Mouse (Mus musculus): ENCODE results near the gene Fetub. TPM values are rescaled to one million over a fixed set of nuclear protein-coding genes. Genes with fewer than 3 reads are reported as not detected.
A peak's percentile ranks its signal among the peaks of the same experiment; 100 is the strongest.

Fetub gene
- polyA plus RNA-seq, 1 experiment from 2014 or later, result not detected

DNA sequence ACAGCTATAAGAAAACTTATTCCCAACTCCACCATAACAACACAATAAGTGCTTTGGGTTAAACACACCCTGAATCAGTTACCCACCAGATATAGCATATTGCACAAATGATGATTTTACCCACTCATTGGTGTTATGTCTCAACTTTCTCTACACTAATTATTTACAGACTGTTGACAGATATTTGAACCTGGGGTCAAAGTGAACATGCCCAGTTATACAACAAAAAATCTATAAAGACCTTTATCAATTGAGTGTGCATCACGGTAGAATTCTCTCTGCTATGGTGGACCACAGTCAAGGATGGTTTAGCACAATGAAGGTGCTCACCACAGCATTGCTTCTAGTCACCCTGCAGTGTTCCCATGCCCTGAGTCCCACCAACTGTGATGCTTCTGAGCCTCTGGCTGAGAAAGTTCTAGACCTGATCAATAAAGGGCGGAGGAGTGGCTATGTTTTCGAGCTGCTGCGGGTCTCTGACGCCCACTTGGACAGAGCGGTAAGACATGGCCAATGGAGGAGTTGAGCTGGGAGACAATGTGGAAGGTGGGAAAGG lies 32.8 kb downstream of the Fetub start, which contains the start of gene Hrg:
Gene Hrg, plus strand, starts transcription at position 233 of the 556 bp plus-strand sequence.
- Histone ChIP-seq H3K27me3 (replicated peaks) (no peaks in the 10 kb centered on the region), H3K4me3 (no peak within 1 kb of the TSS), H3K36me3 (no peaks in the 10 kb centered on the region), H3K4me1 (no peaks in the 10 kb centered on the region), H3K9ac (no peak within 1 kb of the TSS), H3K4me2 (replicated peaks) (no peak within 1 kb of the TSS), H3K9me3 (no peaks in the 10 kb centered on the region), H3K27ac (no peak within 1 kb of the TSS)
- ATAC-seq (ENCODE audit: low FRiP score, low read depth), result no peak
- 94% methylated on average over 6 of the region's 6 CpGs for WGBS

DNA sequence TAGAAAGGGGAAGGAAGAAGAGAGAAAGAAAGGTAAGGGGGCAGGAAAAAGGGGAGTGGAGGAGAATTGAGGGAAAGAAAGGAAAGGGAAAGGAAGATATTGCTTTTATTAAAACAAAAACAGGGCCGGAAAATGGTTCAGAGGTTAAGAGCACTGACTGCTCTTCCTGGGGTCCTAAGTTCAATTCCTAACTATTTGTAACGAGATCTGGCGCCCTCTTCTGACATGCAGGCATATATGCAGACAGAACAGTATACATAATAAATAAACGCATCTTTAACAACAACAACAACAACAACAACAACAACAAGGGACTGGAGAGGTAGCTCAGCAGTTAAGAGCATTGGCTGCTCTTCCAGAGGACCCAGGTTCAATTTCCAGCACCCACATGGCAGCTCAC lies 34.9 kb downstream of the Fetub start:
- no peak for ATAC-seq (ENCODE audit: low FRiP score, low read depth)
- H3K9me3 ChIP-seq, result no peaks in the 10 kb centered on the region

DNA sequence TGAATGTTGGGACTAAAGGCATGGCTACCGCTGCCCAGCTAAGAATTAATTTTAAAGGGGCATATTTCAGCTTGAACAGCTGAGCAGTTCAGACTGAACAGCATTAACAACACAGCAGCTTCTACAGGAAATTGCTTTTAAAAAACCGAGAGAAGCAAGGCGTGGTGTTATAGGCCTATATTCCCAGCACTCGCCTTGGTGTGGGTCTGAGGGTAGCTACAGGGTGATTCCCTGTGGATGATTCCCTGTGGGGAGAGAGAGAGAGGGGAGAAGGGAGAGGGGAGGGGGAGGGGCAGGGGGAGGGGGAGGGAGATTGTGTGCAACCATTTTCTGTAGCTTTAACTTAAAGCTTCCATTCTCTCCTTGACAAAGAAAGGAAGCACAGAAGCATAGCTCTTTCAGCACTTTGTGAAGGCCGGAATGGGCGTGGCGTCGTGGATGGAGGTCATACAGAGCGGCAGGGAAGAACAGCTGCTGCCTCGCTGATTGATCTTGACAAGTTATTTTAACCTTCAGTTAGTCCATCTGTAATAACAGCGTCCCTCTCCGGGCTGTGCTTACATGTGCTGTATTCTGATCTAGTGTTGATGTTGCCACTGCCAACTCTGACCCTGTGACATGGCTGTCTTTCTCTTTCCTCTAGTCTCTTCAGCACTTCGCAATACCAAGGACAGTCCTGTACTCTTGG lies 37.4 kb downstream of the Fetub start:
- Histone ChIP-seq H3K9me3 (no peaks in the 10 kb centered on the region), H3K4me1 (no peaks in the 10 kb centered on the region), H3K27me3 (replicated peaks) (no peaks in the 10 kb centered on the region), H3K27ac (no peak overlapping the region), H3K9ac (no peak overlapping the region), H3K36me3 (no peaks in the 10 kb centered on the region), H3K4me3 (no peak overlapping the region), H3K4me2 (replicated peaks) (peak overlapping the region; percentile 41)
- 32% methylated on average over 13 of the region's 13 CpGs for WGBS
- peak; percentile 73 for ATAC-seq (ENCODE audit: low FRiP score, low read depth)

More for the DNA sequence above, 34.9 kb downstream of the Fetub start:
- no peaks in the 10 kb centered on the region for H3K27me3 ChIP-seq (replicated peaks)
- no peaks in the 10 kb centered on the region for H3K36me3 ChIP-seq
- H3K27ac ChIP-seq, result no peak overlapping the region
- H3K4me1 ChIP-seq, result no peaks in the 10 kb centered on the region
- no peak overlapping the region for H3K9ac ChIP-seq
- H3K4me2 ChIP-seq (replicated peaks), result no peak overlapping the region
- WGBS, result 41% methylated on average over 4 of the region's 4 CpGs
- H3K4me3 ChIP-seq, result no peak overlapping the region

DNA sequence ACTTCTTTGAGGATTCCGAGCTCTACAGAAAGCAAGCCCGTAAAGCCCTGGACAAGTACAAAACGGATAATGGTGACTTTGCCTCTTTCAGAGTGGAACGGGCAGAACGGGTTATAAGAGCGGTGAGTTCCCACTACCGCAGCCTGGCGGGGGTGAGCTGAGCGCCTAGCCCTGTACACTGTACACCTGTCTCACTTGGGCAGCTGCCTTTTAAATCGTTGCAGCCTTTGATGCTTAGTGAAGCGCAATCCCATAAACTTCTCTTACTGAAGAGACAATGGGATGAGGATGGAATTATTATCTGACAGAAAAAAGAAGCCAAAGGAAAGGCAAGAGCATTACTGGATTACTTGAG lies 37.9 kb downstream of the Fetub start:
- peak; percentile 79 for ATAC-seq (ENCODE audit: low FRiP score, low read depth)
- H3K9ac ChIP-seq, result no peak overlapping the region
- H3K4me1 ChIP-seq, result no peaks in the 10 kb centered on the region
- H3K9me3 ChIP-seq, result no peaks in the 10 kb centered on the region
- peak overlapping the region; percentile 41 for H3K4me2 ChIP-seq (replicated peaks)
- no peaks in the 10 kb centered on the region for H3K36me3 ChIP-seq
- H3K4me3 ChIP-seq, result no peak overlapping the region
- no peaks in the 10 kb centered on the region for H3K27me3 ChIP-seq (replicated peaks)
- H3K27ac ChIP-seq, result no peak overlapping the region
- 57% methylated on average over 11 of the region's 11 CpGs for WGBS

DNA sequence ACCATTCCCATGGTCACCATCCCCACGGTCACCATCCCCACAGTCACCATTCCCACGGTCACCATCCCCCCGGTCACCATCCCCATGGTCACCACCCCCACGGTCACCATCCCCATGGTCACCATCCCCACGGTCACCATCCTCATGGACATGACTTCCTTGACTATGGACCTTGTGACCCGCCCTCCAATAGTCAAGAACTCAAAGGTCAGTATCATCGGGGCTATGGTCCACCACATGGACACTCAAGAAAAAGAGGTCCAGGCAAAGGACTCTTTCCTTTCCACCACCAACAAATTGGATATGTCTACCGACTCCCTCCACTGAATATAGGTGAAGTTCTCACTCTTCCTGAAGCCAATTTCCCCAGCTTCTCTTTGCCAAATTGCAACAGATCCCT lies 42.9 kb downstream of the Fetub start:
- H3K4me3 ChIP-seq, result no peak overlapping the region
- H3K36me3 ChIP-seq, result no peaks in the 10 kb centered on the region
- no peak overlapping the region for H3K9ac ChIP-seq
- no peaks in the 10 kb centered on the region for H3K9me3 ChIP-seq
- H3K4me2 ChIP-seq (replicated peaks), result no peak overlapping the region
- ATAC-seq (ENCODE audit: low FRiP score, low read depth), result no peak
- no peak overlapping the region for H3K27ac ChIP-seq
- WGBS, result 93% methylated on average over 8 of the region's 8 CpGs
- H3K27me3 ChIP-seq (replicated peaks), result no peaks in the 10 kb centered on the region
- no peaks in the 10 kb centered on the region for H3K4me1 ChIP-seq

DNA sequence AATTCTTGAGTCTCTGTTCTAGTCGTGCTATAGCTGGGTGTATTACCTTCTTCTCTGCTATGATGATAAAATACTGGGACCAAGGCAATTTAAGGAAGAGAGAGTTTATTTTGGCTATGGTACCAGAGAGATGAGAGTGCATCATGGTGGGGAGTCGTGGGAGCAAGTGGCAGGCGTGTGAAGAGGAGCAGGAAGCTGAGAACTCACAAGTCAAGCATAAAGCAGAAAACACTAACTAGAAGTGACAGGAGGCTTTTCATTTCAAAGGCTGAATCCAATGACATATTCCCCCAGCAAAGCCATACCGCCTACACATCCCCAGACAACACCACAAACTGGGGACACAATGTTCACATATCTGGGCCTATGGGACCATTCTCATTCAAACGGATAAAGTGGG lies 44.1 kb downstream of the Fetub start:
- no peak for ATAC-seq (ENCODE audit: low FRiP score, low read depth)
- no peaks in the 10 kb centered on the region for H3K4me1 ChIP-seq

DNA sequence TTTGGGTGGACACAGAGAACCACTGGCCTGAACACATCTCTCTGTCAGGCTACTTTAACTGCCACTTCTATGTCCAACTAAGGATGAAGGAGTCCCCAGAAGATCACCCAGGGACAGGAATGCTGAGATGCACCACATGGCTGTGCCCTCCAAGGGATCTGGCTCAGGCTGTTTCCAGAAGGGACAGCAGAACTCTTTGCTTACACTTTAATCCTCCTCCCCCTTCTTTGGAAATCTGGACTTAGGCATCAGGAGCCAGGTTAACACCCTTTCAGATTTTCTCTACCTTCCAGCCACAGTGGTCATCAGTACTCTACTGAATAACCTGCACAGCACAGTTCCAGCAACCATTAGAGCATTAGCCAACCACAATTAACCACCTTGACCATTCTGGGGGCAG lies 45.2 kb downstream of the Fetub start:
- no peaks in the 10 kb centered on the region for H3K4me1 ChIP-seq
- ATAC-seq (ENCODE audit: low FRiP score, low read depth), result no peak
- H3K4me2 ChIP-seq (replicated peaks), result no peak overlapping the region
- H3K9me3 ChIP-seq, result no peaks in the 10 kb centered on the region
- H3K9ac ChIP-seq, result no peak overlapping the region
- H3K36me3 ChIP-seq, result no peaks in the 10 kb centered on the region
- H3K27me3 ChIP-seq (replicated peaks), result no peaks in the 10 kb centered on the region
- no peak overlapping the region for H3K4me3 ChIP-seq
- no peak overlapping the region for H3K27ac ChIP-seq

More for the DNA sequence above, 44.1 kb downstream of the Fetub start:
- WGBS, result 86% methylated on average over 5 of the region's 5 CpGs
- H3K9me3 ChIP-seq, result no peaks in the 10 kb centered on the region
- H3K9ac ChIP-seq, result no peak overlapping the region
- no peak overlapping the region for H3K4me2 ChIP-seq (replicated peaks)
- H3K36me3 ChIP-seq, result no peaks in the 10 kb centered on the region
- no peak overlapping the region for H3K4me3 ChIP-seq
- H3K27me3 ChIP-seq (replicated peaks), result no peaks in the 10 kb centered on the region
- H3K27ac ChIP-seq, result no peak overlapping the region

DNA sequence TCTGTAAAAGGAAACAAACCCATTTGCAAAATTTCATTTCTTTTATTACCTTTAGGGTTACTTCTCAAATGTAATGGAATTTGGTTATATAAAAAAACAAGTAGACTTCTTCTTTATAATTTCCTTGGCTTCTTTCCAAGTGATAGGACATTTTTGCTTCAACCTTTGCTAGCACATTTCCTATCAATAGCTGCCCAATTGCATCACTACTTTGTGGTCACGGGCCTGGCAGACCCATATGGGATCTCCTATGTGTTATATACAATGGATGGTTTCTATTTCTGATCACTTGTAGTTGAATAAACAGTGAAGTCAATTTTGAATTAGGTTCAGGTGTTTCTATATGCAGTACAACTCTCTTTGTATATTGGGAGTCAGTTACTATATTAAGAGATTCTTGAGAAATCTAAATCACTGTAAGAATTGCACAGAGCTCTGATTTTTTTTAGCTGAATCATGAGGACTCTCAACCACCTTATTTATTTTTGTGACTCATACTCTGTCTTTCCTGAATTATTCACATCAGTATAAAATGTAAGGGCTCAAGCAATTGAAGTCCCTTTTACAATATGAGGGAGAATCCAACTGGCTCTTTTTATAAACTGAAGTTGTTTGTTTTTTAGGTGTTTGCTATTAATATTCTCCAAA lies 49.4 kb downstream of the Fetub start:
- no peak for ATAC-seq (ENCODE audit: low FRiP score, low read depth)

More for the DNA sequence above, 49.4 kb downstream of the Fetub start:
- H3K27me3 ChIP-seq (replicated peaks), result no peaks in the 10 kb centered on the region
- H3K27ac ChIP-seq, result no peak overlapping the region
- 72% methylated on average over 1 of the region's 1 CpGs for WGBS
- H3K9me3 ChIP-seq, result no peaks in the 10 kb centered on the region
- no peak overlapping the region for H3K4me2 ChIP-seq (replicated peaks)
- H3K9ac ChIP-seq, result no peak overlapping the region
- no peaks in the 10 kb centered on the region for H3K4me1 ChIP-seq
- no peaks in the 10 kb centered on the region for H3K36me3 ChIP-seq
- H3K4me3 ChIP-seq, result no peak overlapping the region

Other genes starting within 250 kb of the Fetub start
- gene Crygs, start 106.8 kb upstream of the Fetub start, polyA plus RNA-seq (2016; fragmentation: Nextera tagmentation; extraction: Ambion mirVana), result not detected in 2 replicates
- gene Tbccd1, start 60.7 kb upstream of the Fetub start, polyA plus RNA-seq (2016; fragmentation: Nextera tagmentation; extraction: Ambion mirVana), result 28.9 and 31.8 TPM in 2 replicates
- 107 and 112 TPM in 2 replicates for gene Dnajb11, start 60.5 kb upstream of the Fetub start, polyA plus RNA-seq (2016; fragmentation: Nextera tagmentation; extraction: Ambion mirVana)
- 0.29 and 0.40 TPM in 2 replicates for gene Ahsg, start 27.1 kb upstream of the Fetub start, polyA plus RNA-seq (2016; fragmentation: Nextera tagmentation; extraction: Ambion mirVana)
- not detected in 2 replicates for gene Hrg, start 32.7 kb downstream of the Fetub start, polyA plus RNA-seq (2016; fragmentation: Nextera tagmentation; extraction: Ambion mirVana)
- 0.33 and 0.46 TPM in 2 replicates for gene Kng2, start 111.1 kb downstream of the Fetub start, polyA plus RNA-seq (2016; fragmentation: Nextera tagmentation; extraction: Ambion mirVana)
- gene Kng1, start 139.5 kb downstream of the Fetub start, polyA plus RNA-seq (2016; fragmentation: Nextera tagmentation; extraction: Ambion mirVana), result 0.20 TPM in 1 of 2 replicates, not detected in the other
- 223 and 248 TPM in 2 replicates for gene Eif4a2, start 189.1 kb downstream of the Fetub start, polyA plus RNA-seq (2016; fragmentation: Nextera tagmentation; extraction: Ambion mirVana)
- gene Rfc4, start 209.4 kb downstream of the Fetub start, polyA plus RNA-seq (2016; fragmentation: Nextera tagmentation; extraction: Ambion mirVana), result 106 and 112 TPM in 2 replicates
- not detected in 2 replicates for gene Adipoq, start 228.2 kb downstream of the Fetub start, polyA plus RNA-seq (2016; fragmentation: Nextera tagmentation; extraction: Ambion mirVana)